Mouse (Mus musculus): Measurements from ENCODE around the gene Cfap43. TPM values are rescaled to one million over a fixed set of nuclear protein-coding genes. Genes with fewer than 3 reads are reported as not detected.

Cfap43 gene
- polyA plus RNA-seq, 1 experiment from 2014 or later, result 0.10 TPM

GRCm38 (mm10) chr19:47783898-47784297 is 135.2 kb downstream of the Cfap43 start:
- no peaks in the 10 kb centered on the region for H3K36me3 ChIP-seq
- no peaks in the 10 kb centered on the region for H3K9me3 ChIP-seq (replicated peaks)
- no peaks in the 10 kb centered on the region for H3K4me1 ChIP-seq (replicated peaks)
- no peak overlapping the region for H3K9ac ChIP-seq
- no peaks in the 10 kb centered on the region for H3K27me3 ChIP-seq (replicated peaks)
- H3K4me2 ChIP-seq, result no peak overlapping the region
- H3K27ac ChIP-seq (ENCODE audit: poor library complexity, severe bottlenecking), result no peak overlapping the region
- ATAC-seq (ENCODE audit: insufficient number of reproducible peaks, low FRiP score), result no peak
- 78% methylated on average over 6 of the region's 6 CpGs for WGBS
- no peak overlapping the region for H3K4me3 ChIP-seq

GRCm38 (mm10) chr19:47780972-47781371 is 138.1 kb downstream of the Cfap43 start:
- ATAC-seq (ENCODE audit: insufficient number of reproducible peaks, low FRiP score), result no peak
- Histone ChIP-seq H3K27ac (ENCODE audit: poor library complexity, severe bottlenecking) (no peak overlapping the region), H3K36me3 (no peaks in the 10 kb centered on the region), H3K9me3 (replicated peaks) (no peaks in the 10 kb centered on the region), H3K9ac (no peak overlapping the region), H3K4me1 (replicated peaks) (no peaks in the 10 kb centered on the region), H3K4me3 (no peak overlapping the region), H3K27me3 (replicated peaks) (no peaks in the 10 kb centered on the region), H3K4me2 (no peak overlapping the region)
- 71% methylated on average over 11 of the region's 11 CpGs for WGBS

GRCm38 (mm10) chr19:47780145-47780544 is 138.9 kb downstream of the Cfap43 start:
- no peaks in the 10 kb centered on the region for H3K36me3 ChIP-seq
- H3K4me1 ChIP-seq (replicated peaks), result no peaks in the 10 kb centered on the region
- H3K4me3 ChIP-seq, result no peak overlapping the region
- ATAC-seq (ENCODE audit: insufficient number of reproducible peaks, low FRiP score), result no peak
- H3K27me3 ChIP-seq (replicated peaks), result no peaks in the 10 kb centered on the region
- no peak overlapping the region for H3K27ac ChIP-seq (ENCODE audit: poor library complexity, severe bottlenecking)
- H3K4me2 ChIP-seq, result no peak overlapping the region
- no peaks in the 10 kb centered on the region for H3K9me3 ChIP-seq (replicated peaks)
- no peak overlapping the region for H3K9ac ChIP-seq
- WGBS, result 87% methylated on average over 7 of the region's 7 CpGs

- Histone ChIP-seq H3K4me1 (replicated peaks) (no peaks in the 10 kb centered on the region), H3K27ac (ENCODE audit: poor library complexity, severe bottlenecking) (no peak overlapping the region), H3K4me3 (no peak overlapping the region), H3K36me3 (no peaks in the 10 kb centered on the region), H3K4me2 (no peak overlapping the region), H3K27me3 (replicated peaks) (no peaks in the 10 kb centered on the region), H3K9ac (no peak overlapping the region), H3K9me3 (replicated peaks) (no peaks in the 10 kb centered on the region)
- 74% methylated on average over 6 of the region's 6 CpGs for WGBS
- no peak for ATAC-seq (ENCODE audit: insufficient number of reproducible peaks, low FRiP score)
Observed at GRCm38 (mm10) chr19:47777847-47778246, 141.2 kb downstream of the Cfap43 start.

- WGBS, result 39% methylated on average over 19 of the region's 19 CpGs
- H3K9me3 ChIP-seq (replicated peaks), result no peaks in the 10 kb centered on the region
- peak overlapping the region; percentile 34 for H3K4me3 ChIP-seq
- peak overlapping the region; percentile 65 for H3K4me2 ChIP-seq
- H3K9ac ChIP-seq, result no peak overlapping the region
- H3K27ac ChIP-seq (ENCODE audit: poor library complexity, severe bottlenecking), result no peak overlapping the region
- no peaks in the 10 kb centered on the region for H3K4me1 ChIP-seq (replicated peaks)
- no peak for ATAC-seq (ENCODE audit: insufficient number of reproducible peaks, low FRiP score)
- H3K36me3 ChIP-seq, result no peaks in the 10 kb centered on the region
- H3K27me3 ChIP-seq (replicated peaks), result no peaks in the 10 kb centered on the region
Observed at GRCm38 (mm10) chr19:47755625-47756024, 163.5 kb downstream of the Cfap43 start.

- Histone ChIP-seq H3K27ac (ENCODE audit: poor library complexity, severe bottlenecking) (no peak overlapping the region), H3K9ac (no peak overlapping the region), H3K4me1 (replicated peaks) (no peaks in the 10 kb centered on the region), H3K36me3 (no peaks in the 10 kb centered on the region), H3K4me2 (no peak overlapping the region), H3K4me3 (no peak overlapping the region), H3K9me3 (replicated peaks) (no peaks in the 10 kb centered on the region), H3K27me3 (replicated peaks) (no peaks in the 10 kb centered on the region)
- no peak for ATAC-seq (ENCODE audit: insufficient number of reproducible peaks, low FRiP score)
- WGBS, result 83% methylated on average over 9 of the region's 9 CpGs
Observed at GRCm38 (mm10) chr19:47754931-47755330, 164.2 kb downstream of the Cfap43 start.

- Histone ChIP-seq H3K4me3 (no peak overlapping the region), H3K4me2 (no peak overlapping the region), H3K9me3 (replicated peaks) (no peaks in the 10 kb centered on the region), H3K4me1 (replicated peaks) (no peaks in the 10 kb centered on the region), H3K36me3 (no peaks in the 10 kb centered on the region), H3K27ac (ENCODE audit: poor library complexity, severe bottlenecking) (no peak overlapping the region), H3K27me3 (replicated peaks) (no peaks in the 10 kb centered on the region), H3K9ac (no peak overlapping the region)
- WGBS, result 78% methylated on average over 4 of the region's 4 CpGs
- ATAC-seq (ENCODE audit: insufficient number of reproducible peaks, low FRiP score), result no peak
Observed at GRCm38 (mm10) chr19:47753921-47754320, 165.2 kb downstream of the Cfap43 start.

GRCm38 (mm10) chr19:47752456-47752855 is 166.6 kb downstream of the Cfap43 start:
- Histone ChIP-seq H3K27ac (ENCODE audit: poor library complexity, severe bottlenecking) (no peak overlapping the region), H3K36me3 (no peaks in the 10 kb centered on the region), H3K4me3 (no peak overlapping the region), H3K4me2 (no peak overlapping the region), H3K9me3 (replicated peaks) (no peaks in the 10 kb centered on the region), H3K4me1 (replicated peaks) (no peaks in the 10 kb centered on the region), H3K27me3 (replicated peaks) (no peaks in the 10 kb centered on the region), H3K9ac (no peak overlapping the region)
- WGBS, result 83% methylated on average over 9 of the region's 9 CpGs
- no peak for ATAC-seq (ENCODE audit: insufficient number of reproducible peaks, low FRiP score)

- H3K27ac ChIP-seq (ENCODE audit: poor library complexity, severe bottlenecking), result no peak overlapping the region
- H3K9ac ChIP-seq, result no peak overlapping the region
- 83% methylated on average over 5 of the region's 5 CpGs for WGBS
- H3K4me2 ChIP-seq, result no peak overlapping the region
- H3K36me3 ChIP-seq, result no peaks in the 10 kb centered on the region
- H3K4me1 ChIP-seq (replicated peaks), result no peaks in the 10 kb centered on the region
- H3K9me3 ChIP-seq (replicated peaks), result no peaks in the 10 kb centered on the region
- H3K4me3 ChIP-seq, result no peak overlapping the region
- ATAC-seq (ENCODE audit: insufficient number of reproducible peaks, low FRiP score), result no peak
- H3K27me3 ChIP-seq (replicated peaks), result no peaks in the 10 kb centered on the region
Observed at GRCm38 (mm10) chr19:47750391-47750790, 168.7 kb downstream of the Cfap43 start.

GRCm38 (mm10) chr19:47748950-47749349 is 170.1 kb downstream of the Cfap43 start:
- H3K27me3 ChIP-seq (replicated peaks), result no peaks in the 10 kb centered on the region
- no peak for ATAC-seq (ENCODE audit: insufficient number of reproducible peaks, low FRiP score)
- H3K4me3 ChIP-seq, result no peak overlapping the region
- no peak overlapping the region for H3K4me2 ChIP-seq
- no peaks in the 10 kb centered on the region for H3K36me3 ChIP-seq
- H3K27ac ChIP-seq (ENCODE audit: poor library complexity, severe bottlenecking), result no peak overlapping the region
- H3K9ac ChIP-seq, result no peak overlapping the region
- H3K4me1 ChIP-seq (replicated peaks), result no peaks in the 10 kb centered on the region
- 83% methylated on average over 2 of the region's 2 CpGs for WGBS
- H3K9me3 ChIP-seq (replicated peaks), result no peaks in the 10 kb centered on the region

GRCm38 (mm10) chr19:47747072-47747471 is 172.0 kb downstream of the Cfap43 start:
- ATAC-seq (ENCODE audit: insufficient number of reproducible peaks, low FRiP score), result no peak
- Histone ChIP-seq H3K4me2 (no peak overlapping the region), H3K27ac (ENCODE audit: poor library complexity, severe bottlenecking) (no peak overlapping the region), H3K36me3 (peaks cover 3% of the 10 kb centered on the region; the same call in 1 of the 2 replicates), H3K27me3 (replicated peaks) (no peaks in the 10 kb centered on the region), H3K9me3 (replicated peaks) (no peaks in the 10 kb centered on the region), H3K4me1 (replicated peaks) (no peaks in the 10 kb centered on the region), H3K4me3 (no peak overlapping the region), H3K9ac (no peak overlapping the region)
- WGBS, result 87% methylated on average over 2 of the region's 2 CpGs

GRCm38 (mm10) chr19:47731931-47732330 is 187.2 kb downstream of the Cfap43 start:
- peak; percentile 51; the same call in 1 of the 2 replicates for ATAC-seq (ENCODE audit: insufficient number of reproducible peaks, low FRiP score)
- Histone ChIP-seq H3K9ac (peak overlapping the region; percentile 88), H3K27me3 (replicated peaks) (no peaks in the 10 kb centered on the region), H3K27ac (ENCODE audit: poor library complexity, severe bottlenecking) (peak overlapping the region; percentile 98), H3K36me3 (peaks cover 33% of the 10 kb centered on the region), H3K4me2 (peak overlapping the region; percentile 86), H3K9me3 (replicated peaks) (no peaks in the 10 kb centered on the region), H3K4me1 (replicated peaks) (peaks cover 26% of the 10 kb centered on the region), H3K4me3 (peak overlapping the region; percentile 71)
- WGBS, result 6% methylated on average over 14 of the region's 15 CpGs

Data from heart, embryonic 12.5 days (tissue).